Mouse (Mus musculus): ENCODE data around the gene Tubb2a. TPM values are rescaled to one million over a fixed set of nuclear protein-coding genes. Genes with fewer than 3 reads are reported as not detected.
"Not testable (repeated sequence)": the region's sequence is repeated elsewhere in the genome, so short reads cannot be mapped to it uniquely, and the experiment has no call there.

Gene Tubb2a
- total and polyA plus RNA-seq, 2 experiments from 2014 or later = 3,562 to 6,578 TPM

DNA sequence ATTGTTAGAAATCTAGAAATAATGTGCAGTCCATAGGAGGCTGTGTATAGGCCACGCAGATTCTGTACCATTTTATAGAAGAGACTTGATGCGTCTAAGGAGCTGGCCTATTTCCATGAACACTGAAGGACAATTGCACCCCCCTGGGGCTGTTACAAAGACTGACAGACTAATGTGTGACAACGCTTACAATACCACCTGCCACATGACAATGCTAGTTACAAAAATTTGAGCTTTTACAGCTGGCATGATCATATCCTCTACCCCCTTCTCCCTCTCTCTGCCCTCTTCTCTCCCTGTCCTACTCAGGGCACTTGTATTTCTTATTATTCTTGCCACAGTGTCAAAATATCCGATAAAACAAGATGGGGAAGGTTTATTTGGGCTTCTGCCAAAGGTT, 4.1 kb upstream of the Tubb2a start:
- ATAC-seq (no peak), DNase-seq (ENCODE audit: low spot score) (no peak)
- no peak overlapping the region for H3K27ac ChIP-seq
- WGBS = 50% methylated on average over 4 of the region's 4 CpGs
- no peak overlapping the region for H3K9ac ChIP-seq (replicated peaks; ENCODE audit: low read length)
- H3K4me3 ChIP-seq (ENCODE audit: low read length) = no peak overlapping the region
- no peaks in the 10 kb centered on the region for H3K27me3 ChIP-seq (ENCODE audit: insufficient read depth, low read length)
- H3K9me3 ChIP-seq (ENCODE audit: low read length) = no peaks in the 10 kb centered on the region
- H3K36me3 ChIP-seq (ENCODE audit: insufficient read depth, low read length) = no peaks in the 10 kb centered on the region
- no peak overlapping the region for H3K4me2 ChIP-seq (ENCODE audit: low read depth, low read length)
- no peak for TF ChIP-seq CTCF (IDR thresholded peaks at IDR 0.05; ENCODE audit: low read depth)
- H3K4me1 ChIP-seq (ENCODE audit: insufficient read depth, low read length) = peaks cover 4% of the 10 kb centered on the region

DNA sequence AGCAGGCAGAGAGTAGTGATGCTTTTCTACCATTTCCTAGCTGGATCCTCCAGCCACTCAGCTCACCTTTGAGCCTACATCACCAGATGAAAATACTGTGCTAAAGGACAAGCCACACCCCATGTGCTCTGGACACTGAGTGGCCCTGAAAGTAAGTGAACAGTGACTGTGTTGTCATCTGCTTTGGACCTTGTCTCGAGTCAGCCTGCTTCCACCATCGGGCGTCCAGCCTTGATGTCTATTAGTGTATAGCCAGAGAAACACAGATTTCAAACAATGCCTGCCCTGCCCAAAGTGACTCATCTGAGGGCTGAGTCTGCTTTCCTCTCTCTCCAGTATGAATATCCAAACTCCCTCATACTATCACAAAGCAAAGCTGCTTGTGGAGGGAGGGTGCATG, 2.0 kb upstream of the Tubb2a start:
- no peak for DNase-seq (ENCODE audit: low spot score)
- no peaks in the 10 kb centered on the region for H3K4me1 ChIP-seq (ENCODE audit: insufficient read depth, low read length)
- 84% methylated on average over 3 of the region's 3 CpGs for WGBS
- H3K27ac ChIP-seq = no peak overlapping the region
- no peaks in the 10 kb centered on the region for H3K36me3 ChIP-seq (ENCODE audit: insufficient read depth, low read length)
- H3K4me2 ChIP-seq (ENCODE audit: low read depth, low read length) = no peak overlapping the region
- no peak overlapping the region for H3K9ac ChIP-seq (replicated peaks; ENCODE audit: low read length)
- no peaks in the 10 kb centered on the region for H3K27me3 ChIP-seq (ENCODE audit: insufficient read depth, low read length)
- no peak for TF ChIP-seq CTCF (IDR thresholded peaks at IDR 0.05; ENCODE audit: low read depth)
- no peak overlapping the region for H3K4me3 ChIP-seq (ENCODE audit: low read length)
- ATAC-seq = no peak
- H3K9me3 ChIP-seq (ENCODE audit: low read length) = no peaks in the 10 kb centered on the region

DNA sequence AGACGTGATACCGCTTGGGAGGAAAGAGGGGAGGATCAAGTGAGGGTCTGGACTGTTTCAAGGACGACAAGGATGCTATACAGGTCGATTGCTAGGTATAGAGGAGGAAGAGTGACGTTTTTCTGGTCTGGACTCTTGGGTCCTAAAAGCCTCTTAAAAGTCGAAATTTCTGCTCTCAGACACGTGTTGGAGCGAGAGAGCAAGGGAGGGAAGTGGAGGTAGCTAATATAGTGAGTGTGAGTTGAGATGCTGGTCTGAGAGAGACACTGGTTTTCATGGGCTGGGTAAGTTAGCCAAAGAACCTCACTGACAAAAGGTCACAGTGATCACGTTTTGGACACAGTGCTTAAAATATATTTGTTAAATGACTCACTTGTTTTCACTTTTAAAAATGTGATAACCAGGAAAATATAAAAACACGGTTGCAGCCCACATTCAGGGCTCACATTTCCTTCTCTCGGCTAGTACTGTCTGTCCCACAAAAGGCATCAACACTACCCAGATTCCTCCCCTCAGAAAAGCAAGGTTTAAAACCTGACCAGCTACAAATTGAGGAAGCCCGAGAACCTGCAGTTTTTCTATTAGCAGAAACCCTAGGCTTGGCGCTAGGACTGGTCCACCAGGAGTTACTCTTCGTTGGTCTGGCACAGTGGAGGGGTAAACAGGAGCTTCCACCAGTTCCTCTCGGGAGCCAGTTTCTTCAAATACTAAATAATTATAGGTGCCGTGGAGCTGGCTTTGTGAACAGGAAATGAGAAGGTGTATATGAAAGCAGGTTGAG, 883 bp upstream of the Tubb2a start:
- Histone ChIP-seq H3K4me1 (ENCODE audit: insufficient read depth, low read length) (no peaks in the 10 kb centered on the region), H3K9ac (replicated peaks; ENCODE audit: low read length) (peak overlapping the region; percentile 97), H3K4me3 (ENCODE audit: low read length) (peak overlapping the region; percentile 91), H3K4me2 (ENCODE audit: low read depth, low read length) (peak overlapping the region; percentile 78), H3K9me3 (ENCODE audit: low read length) (no peaks in the 10 kb centered on the region), H3K36me3 (ENCODE audit: insufficient read depth, low read length) (no peaks in the 10 kb centered on the region; the same call in 1 of the 2 replicates), H3K27me3 (ENCODE audit: insufficient read depth, low read length) (no peaks in the 10 kb centered on the region), H3K27ac (peak overlapping the region; percentile 96)
- ATAC-seq (peak; percentile 16; the same call in 1 of the 2 replicates), DNase-seq (ENCODE audit: low spot score) (no peak)
- no peak for TF ChIP-seq CTCF (IDR thresholded peaks at IDR 0.05; ENCODE audit: low read depth)
- whole genome bisulfite sequencing = 40% methylated on average over 16 of the region's 16 CpGs

DNA sequence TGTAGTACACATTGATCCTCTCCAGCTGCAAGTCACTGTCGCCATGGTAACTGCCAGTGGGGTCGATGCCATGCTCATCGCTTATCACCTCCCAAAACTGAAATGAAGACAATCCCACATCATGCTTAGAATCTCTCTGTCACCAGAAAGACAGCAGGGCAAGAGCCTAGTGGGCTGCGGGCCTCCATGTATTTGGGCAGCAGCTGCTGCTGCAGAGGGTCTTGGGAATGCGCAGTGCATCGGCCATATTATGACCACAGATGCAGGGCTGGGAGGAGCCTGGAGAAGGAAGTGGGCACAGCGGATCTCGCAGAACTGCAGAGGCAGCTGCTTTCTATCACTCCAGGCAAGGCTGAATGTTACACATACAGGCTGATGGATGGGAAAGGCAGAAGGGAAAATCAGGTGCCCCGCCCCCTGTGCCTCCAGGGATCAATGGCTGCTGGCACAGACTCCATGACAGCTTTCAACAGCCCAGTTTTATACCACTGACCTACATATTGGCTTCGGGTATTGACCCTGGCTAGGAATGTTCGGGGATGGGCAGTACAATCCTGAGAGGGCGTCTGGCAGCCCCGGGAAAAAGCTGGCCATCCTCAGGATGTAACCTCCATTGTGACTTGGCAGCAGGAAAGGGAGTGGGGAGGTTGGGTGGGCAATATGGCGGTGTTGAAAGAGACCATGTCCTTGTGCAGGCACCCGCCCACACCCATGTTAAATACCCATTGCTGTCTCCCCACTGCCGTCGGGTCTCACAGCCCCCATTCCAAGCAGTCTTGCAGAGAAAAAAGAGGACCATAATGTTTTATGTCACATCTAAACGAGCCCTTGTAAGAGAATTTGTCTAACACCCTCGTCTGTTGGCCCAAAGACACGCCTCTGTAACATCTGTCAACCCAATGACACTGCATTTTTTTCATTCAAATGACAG, 981 bp downstream of the Tubb2a start:
- DNase-seq (ENCODE audit: low spot score) (peak; percentile 78), ATAC-seq (peak; percentile 76)
- Histone ChIP-seq H3K9ac (replicated peaks; ENCODE audit: low read length) (peak overlapping the region; percentile 97), H3K4me2 (ENCODE audit: low read depth, low read length) (peak overlapping the region; percentile 78), H3K36me3 (ENCODE audit: insufficient read depth, low read length) (no peaks in the 10 kb centered on the region; the same call in 1 of the 2 replicates), H3K27me3 (ENCODE audit: insufficient read depth, low read length) (no peaks in the 10 kb centered on the region), H3K27ac (peak overlapping the region; percentile 96), H3K9me3 (ENCODE audit: low read length) (no peaks in the 10 kb centered on the region), H3K4me3 (ENCODE audit: low read length) (peak overlapping the region; percentile 91), H3K4me1 (ENCODE audit: insufficient read depth, low read length) (no peaks in the 10 kb centered on the region)
- TF ChIP-seq CTCF (IDR thresholded peaks at IDR 0.05; ENCODE audit: low read depth) = no peak
- WGBS = 12% methylated on average over 20 of the region's 20 CpGs

DNA sequence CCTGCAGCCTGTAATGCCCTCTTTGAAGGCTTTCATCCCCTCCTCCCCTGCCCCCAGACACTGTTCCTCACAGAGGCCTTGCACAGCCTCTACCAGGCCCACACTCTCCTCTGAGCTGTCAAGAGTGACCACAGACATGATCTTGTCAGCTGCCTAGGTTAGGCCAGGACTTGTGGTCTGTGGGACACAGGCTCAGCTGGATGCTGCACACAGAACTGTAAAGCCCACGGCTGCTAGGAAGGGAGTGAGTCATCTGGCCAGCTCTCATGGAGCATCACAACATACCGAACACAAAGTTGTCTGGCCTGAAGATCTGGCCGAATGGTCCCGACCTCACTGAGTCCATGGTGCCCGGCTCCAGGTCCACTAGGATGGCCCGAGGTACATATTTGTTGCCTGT, 1.9 kb downstream of the Tubb2a start:
- Histone ChIP-seq H3K27ac (peak overlapping the region; percentile 96), H3K4me2 (ENCODE audit: low read depth, low read length) (peak overlapping the region; percentile 78), H3K4me3 (ENCODE audit: low read length) (peak overlapping the region; percentile 91), H3K9ac (replicated peaks; ENCODE audit: low read length) (peak overlapping the region; percentile 97; the same call in 1 of the 2 replicates)
- H3K4me1 ChIP-seq (ENCODE audit: insufficient read depth, low read length); ATAC-seq; H3K27me3 ChIP-seq (ENCODE audit: insufficient read depth, low read length); H3K36me3 ChIP-seq (ENCODE audit: insufficient read depth, low read length); DNase-seq (ENCODE audit: low spot score); H3K9me3 ChIP-seq (ENCODE audit: low read length): not testable (repeated sequence)
- WGBS = 53% methylated on average over 6 of the region's 6 CpGs

DNA sequence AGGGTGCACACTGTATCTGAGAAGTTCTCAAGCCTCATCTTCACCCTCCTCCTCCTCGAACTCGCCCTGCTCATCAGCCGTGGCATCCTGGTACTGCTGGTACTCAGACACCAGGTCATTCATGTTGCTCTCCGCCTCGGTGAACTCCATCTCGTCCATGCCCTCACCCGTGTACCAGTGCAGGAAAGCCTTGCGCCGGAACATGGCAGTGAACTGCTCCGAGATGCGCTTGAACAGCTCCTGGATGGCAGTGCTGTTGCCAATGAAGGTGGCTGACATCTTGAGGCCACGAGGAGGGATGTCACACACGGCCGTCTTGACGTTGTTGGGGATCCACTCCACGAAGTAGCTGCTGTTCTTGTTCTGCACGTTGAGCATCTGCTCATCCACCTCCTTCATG, 3.4 kb downstream of the Tubb2a start:
- 90% methylated on average over 9 of the region's 17 CpGs for WGBS

More for the DNA sequence above, 3.4 kb downstream of the Tubb2a start:
- not testable (repeated sequence) for DNase-seq (ENCODE audit: low spot score); H3K4me1 ChIP-seq (ENCODE audit: insufficient read depth, low read length); H3K9ac ChIP-seq (replicated peaks; ENCODE audit: low read length); ATAC-seq; H3K36me3 ChIP-seq (ENCODE audit: insufficient read depth, low read length); H3K4me2 ChIP-seq (ENCODE audit: low read depth, low read length); H3K9me3 ChIP-seq (ENCODE audit: low read length); H3K4me3 ChIP-seq (ENCODE audit: low read length); H3K27ac ChIP-seq; H3K27me3 ChIP-seq (ENCODE audit: insufficient read depth, low read length)
